Mouse (Mus musculus) neutrophil, adult 83 days (primary cell): ENCODE results near the gene Lyrm2. TPM values are rescaled to one million over a fixed set of nuclear protein-coding genes. Genes with fewer than 3 reads are reported as not detected.

ENCODE experiments used
- total RNA-seq, 2 experiments: library from RNA; stranded (reverse); gene quantifications; one replicate each; pipeline ENCODE4 v1.2.4; 2023

Gene Lyrm2
- 10 to 100 TPM; 23.9 to 34.6 TPM for total RNA-seq

DNA sequence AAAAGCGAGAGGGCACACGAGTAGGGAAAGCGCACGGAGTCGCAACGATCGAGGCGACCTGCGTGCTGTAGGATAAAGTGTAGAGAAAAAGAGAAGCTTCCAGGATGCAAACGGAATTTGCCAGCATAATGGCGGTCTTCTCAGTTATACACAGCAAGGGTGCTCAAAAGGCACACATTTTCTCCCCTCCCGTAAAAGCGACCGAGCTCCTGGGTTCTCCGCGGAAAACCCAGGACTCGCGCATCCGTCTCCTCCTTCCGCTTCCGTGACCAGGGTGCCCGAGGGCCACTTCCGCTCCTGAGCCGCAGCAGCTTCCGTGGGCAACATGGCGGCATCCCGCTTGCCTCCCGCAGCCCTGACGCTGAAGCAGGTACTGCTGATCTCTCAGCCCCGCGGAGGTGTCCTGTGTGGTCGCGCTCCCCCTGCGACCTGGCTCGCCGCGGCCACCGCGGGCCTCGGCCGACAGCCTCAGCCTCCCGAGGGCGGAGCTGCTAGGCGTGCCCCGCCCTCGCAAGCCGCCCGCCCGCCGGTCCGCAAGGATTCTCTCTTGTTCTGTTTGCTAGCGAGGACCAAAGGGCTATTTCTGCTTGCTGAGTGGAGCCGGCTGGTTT is at the start of gene Lyrm2:
Gene Lyrm2 (plus strand): TSS at position 288 of the 611 bp plus-strand sequence.

Other genes starting within 250 kb of the Lyrm2 start
- gene Gja10, start 197.5 kb upstream of the Lyrm2 start, total RNA-seq, result not detected
- 10 to 100 TPM; 14.2 to 14.7 TPM for gene Casp8ap2, start 184.8 kb upstream of the Lyrm2 start, total RNA-seq
- gene Mdn1, start 143.1 kb upstream of the Lyrm2 start, total RNA-seq, result 10 to 100 TPM; 11.2 to 11.4 TPM
- gene Ankrd6, start 150.6 kb downstream of the Lyrm2 start, total RNA-seq, result under 1 TPM; 0.28 to 0.79 TPM
- under 1 TPM; 0.75 to 0.88 TPM for gene Rragd, start 182.8 kb downstream of the Lyrm2 start, total RNA-seq
- gene Ube2j1, start 231.2 kb downstream of the Lyrm2 start, total RNA-seq, result 10 to 100 TPM; 52.0 to 58.1 TPM